Mouse (Mus musculus) heart, embryonic 13.5 days (tissue): Measurements from ENCODE around the gene Pqbp1. TPM values are rescaled to one million over a fixed set of nuclear protein-coding genes. Genes with fewer than 3 reads are reported as not detected.
"Not testable (repeated sequence)": the region's sequence is repeated elsewhere in the genome, so short reads cannot be mapped to it uniquely, and the experiment has no call there.

Experiments
- ATAC-seq: fragments of 200-750 bp; cut with Nextera tagmentation; 2 replicates; pipeline ENCODE4 v1.8.0; 2017; ENCODE audit warnings: moderate TSS enrichment; ENCODE audit not compliant: insufficient number of reproducible peaks, low FRiP score, low TSS enrichment; ENCODE audit errors: extremely low read depth
- H3K27ac ChIP-seq: fragments of 300-500 bp; sonication (generic); replicated peaks from 2 replicates; pipeline ENCODE4 v1.5.1; 2015; ENCODE audit warnings: moderate library complexity, mild to moderate bottlenecking, inconsistent platforms
- H3K27me3 ChIP-seq: fragments of 300-500 bp; sonication (generic); replicated peaks from 2 replicates; pipeline ENCODE4 v1.6.1; 2015; ENCODE audit warnings: mild to moderate bottlenecking, inconsistent platforms
- H3K36me3 ChIP-seq: fragments of 300-500 bp; sonication (generic); 2 replicates; pipeline ENCODE4 v1.6.1; 2015; ENCODE audit warnings: mild to moderate bottlenecking, inconsistent platforms
- H3K4me1 ChIP-seq: fragments of 300-500 bp; sonication (generic); 2 replicates; pipeline ENCODE4 v1.6.1; 2015; ENCODE audit warnings: inconsistent platforms
- H3K4me2 ChIP-seq: fragments of 300-500 bp; sonication (generic); 2 replicates; pipeline ENCODE4 v1.6.1; 2015; ENCODE audit warnings: inconsistent platforms, mild to moderate bottlenecking, moderate library complexity
- H3K4me3 ChIP-seq: fragments of 300-500 bp; sonication (generic); 2 replicates; pipeline ENCODE4 v1.5.1; 2015; ENCODE audit warnings: moderate library complexity, mild to moderate bottlenecking, inconsistent platforms
- H3K9ac ChIP-seq: fragments of 300-500 bp; sonication (generic); 2 replicates; pipeline ENCODE4 v1.6.1; 2015; ENCODE audit warnings: inconsistent platforms, mild to moderate bottlenecking, moderate library complexity
- H3K9me3 ChIP-seq: fragments of 300-500 bp; sonication (generic); 2 replicates; pipeline ENCODE4 v1.6.1; 2016; ENCODE audit warnings: inconsistent platforms
- WGBS: fragments of 180-500 bp; shearing (Covaris S2); methylation state at CpG from one replicate; pipeline ENCODE4 v1.1.7; 2015; ENCODE audit warnings: mixed read lengths; 5-methylcytosine and 5-hydroxymethylcytosine counted together
- polyA plus RNA-seq: library from polyadenylated mRNA; unstranded; fragments of >200 nt; fragmentation: Nextera tagmentation; extraction: Ambion mirVana; gene quantifications from 2 replicates; pipeline ENCODE4 v1.2.1, GENCODE M21; 2015

The Pqbp1 gene
- polyA plus RNA-seq, 1 experiment from 2014 or later = 79.0 TPM

GRCm38 (mm10) chrX:7919601-7920383, 20.7 kb upstream of the Pqbp1 start, which contains the start of gene Pcsk1n:
Gene Pcsk1n, plus strand, starts transcription at chrX:7919822.
- ATAC-seq = no peak
- 6% methylated on average over 23 of the region's 40 CpGs for WGBS
- no peak within 1 kb of the TSS for H3K9ac ChIP-seq
- H3K36me3 ChIP-seq = no peaks in the 10 kb centered on the region
- H3K4me1 ChIP-seq = 0 out of 2 replicates have a peak, but pooled peaks cover 11% of the 10 kb centered on the region
- H3K27me3 ChIP-seq = peaks cover 66% of the 10 kb centered on the region
- no peaks in the 10 kb centered on the region for H3K9me3 ChIP-seq
- peak within 1 kb of the TSS; percentile 55 for H3K4me2 ChIP-seq
- H3K4me3 ChIP-seq = peak within 1 kb of the TSS; percentile 31; the same call in 1 of the 2 replicates
- H3K27ac ChIP-seq = no peak within 1 kb of the TSS

- not testable (repeated sequence) for H3K27ac ChIP-seq, H3K4me2 ChIP-seq, H3K9ac ChIP-seq, ATAC-seq, H3K9me3 ChIP-seq, H3K4me3 ChIP-seq, H3K36me3 ChIP-seq
- 65% methylated on average over 6 of the region's 6 CpGs for WGBS
- Histone ChIP-seq H3K4me1 (0 out of 2 replicates have a peak, but pooled peaks cover 11% of the 10 kb centered on the region), H3K27me3 (peaks cover 48% of the 10 kb centered on the region)
Measured at GRCm38 (mm10) chrX:7917960-7918359, 18.9 kb upstream of the Pqbp1 start.

GRCm38 (mm10) chrX:7915669-7916068, 16.6 kb upstream of the Pqbp1 start:
- not testable (repeated sequence) for H3K4me3 ChIP-seq, H3K4me1 ChIP-seq, H3K36me3 ChIP-seq, H3K9me3 ChIP-seq, ATAC-seq, H3K4me2 ChIP-seq, H3K9ac ChIP-seq, H3K27ac ChIP-seq
- 8% methylated on average over 3 of the region's 3 CpGs for WGBS
- H3K27me3 ChIP-seq = peaks cover 25% of the 10 kb centered on the region

DNA sequence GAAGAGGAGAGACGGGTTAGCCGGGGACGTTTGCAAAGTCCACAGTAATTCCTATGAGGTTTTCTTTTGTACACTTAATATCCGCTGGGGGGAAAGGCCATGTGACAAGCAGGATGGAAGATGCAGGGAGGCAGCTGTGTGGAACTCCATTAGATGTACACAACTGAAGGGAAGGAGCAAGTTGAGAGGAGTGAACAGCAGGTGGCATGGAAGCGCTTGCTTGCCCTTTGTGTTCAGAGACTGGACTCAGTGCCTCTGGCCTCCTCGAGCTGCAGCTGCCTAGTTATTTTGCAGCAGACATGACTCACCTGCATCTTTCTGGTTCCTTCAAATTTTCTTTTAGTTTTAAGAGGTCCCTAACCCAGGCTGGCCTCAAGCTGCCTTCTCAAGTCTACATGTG, 11.4 kb upstream of the Pqbp1 start:
- Histone ChIP-seq H3K27me3 (no peaks in the 10 kb centered on the region), H3K4me3 (no peak overlapping the region), H3K27ac (no peak overlapping the region), H3K4me2 (no peak overlapping the region), H3K9ac (no peak overlapping the region), H3K9me3 (no peaks in the 10 kb centered on the region), H3K4me1 (no peaks in the 10 kb centered on the region), H3K36me3 (peaks cover 12% of the 10 kb centered on the region)
- ATAC-seq = no peak
- 59% methylated on average over 6 of the region's 6 CpGs for WGBS

- H3K4me3 ChIP-seq, H3K4me2 ChIP-seq, H3K27me3 ChIP-seq, H3K9ac ChIP-seq, H3K27ac ChIP-seq, H3K4me1 ChIP-seq, ATAC-seq, H3K9me3 ChIP-seq: not testable (repeated sequence)
- WGBS = 78% methylated on average over 4 of the region's 4 CpGs
- peaks cover 12% of the 10 kb centered on the region for H3K36me3 ChIP-seq
Measured at GRCm38 (mm10) chrX:7909242-7909641, 10.2 kb upstream of the Pqbp1 start, which contains the start of gene Gm10490. Gene Gm10490, plus strand, starts transcription at chrX:7909542.

GRCm38 (mm10) chrX:7907735-7908134, 8.7 kb upstream of the Pqbp1 start, which contains the start of gene Gm10491:
Gene Gm10491, minus strand, starts transcription at chrX:7907835.
- Histone ChIP-seq H3K9me3 (no peaks in the 10 kb centered on the region), H3K27ac (no peak within 1 kb of the TSS), H3K27me3 (no peaks in the 10 kb centered on the region), H3K4me2 (no peak within 1 kb of the TSS), H3K9ac (no peak within 1 kb of the TSS), H3K4me3 (no peak within 1 kb of the TSS), H3K36me3 (peaks cover 18% of the 10 kb centered on the region), H3K4me1 (no peaks in the 10 kb centered on the region)
- no peak for ATAC-seq
- WGBS = 83% methylated on average over 5 of the region's 5 CpGs

DNA sequence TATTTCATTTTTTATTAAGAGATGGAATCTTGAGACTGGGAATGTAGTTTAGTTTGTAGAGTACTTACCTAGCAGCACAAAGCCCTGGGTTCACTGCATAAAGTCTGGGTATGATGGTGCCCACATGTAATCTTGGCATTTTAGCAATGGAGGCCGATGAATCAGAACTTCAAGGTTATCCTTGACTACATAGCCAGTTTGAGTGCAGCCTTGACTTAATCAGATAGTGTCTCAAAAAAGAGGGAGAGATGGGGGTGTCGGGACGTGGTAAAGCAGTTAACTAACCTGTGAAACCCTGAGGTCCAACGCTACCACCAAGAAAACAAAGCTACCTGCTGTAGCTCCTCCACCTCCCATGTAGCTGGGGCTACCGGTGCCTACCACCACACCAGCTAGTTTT, 5.4 kb upstream of the Pqbp1 start:
- H3K27me3 ChIP-seq = no peaks in the 10 kb centered on the region
- H3K4me2 ChIP-seq = no peak overlapping the region
- H3K27ac ChIP-seq = no peak overlapping the region
- H3K4me1 ChIP-seq = peaks cover 4% of the 10 kb centered on the region; the same call in 1 of the 2 replicates
- ATAC-seq = no peak
- 85% methylated on average over 5 of the region's 5 CpGs for WGBS
- H3K4me3 ChIP-seq = no peak overlapping the region
- peaks cover 18% of the 10 kb centered on the region for H3K36me3 ChIP-seq
- H3K9me3 ChIP-seq = no peaks in the 10 kb centered on the region
- H3K9ac ChIP-seq = no peak overlapping the region

- H3K4me1 ChIP-seq = peaks cover 10% of the 10 kb centered on the region
- 23% methylated on average over 13 of the region's 13 CpGs for WGBS
- peak overlapping the region; percentile 67 for H3K4me3 ChIP-seq
- no peak for ATAC-seq
- H3K9ac ChIP-seq = peak overlapping the region; percentile 80
- H3K27me3 ChIP-seq = no peaks in the 10 kb centered on the region
- H3K36me3 ChIP-seq = peaks cover 30% of the 10 kb centered on the region
- peak overlapping the region; percentile 71 for H3K4me2 ChIP-seq
- no peaks in the 10 kb centered on the region for H3K9me3 ChIP-seq
- H3K27ac ChIP-seq = no peak overlapping the region
Measured at GRCm38 (mm10) chrX:7898211-7898610, 858 bp downstream of the Pqbp1 start.

DNA sequence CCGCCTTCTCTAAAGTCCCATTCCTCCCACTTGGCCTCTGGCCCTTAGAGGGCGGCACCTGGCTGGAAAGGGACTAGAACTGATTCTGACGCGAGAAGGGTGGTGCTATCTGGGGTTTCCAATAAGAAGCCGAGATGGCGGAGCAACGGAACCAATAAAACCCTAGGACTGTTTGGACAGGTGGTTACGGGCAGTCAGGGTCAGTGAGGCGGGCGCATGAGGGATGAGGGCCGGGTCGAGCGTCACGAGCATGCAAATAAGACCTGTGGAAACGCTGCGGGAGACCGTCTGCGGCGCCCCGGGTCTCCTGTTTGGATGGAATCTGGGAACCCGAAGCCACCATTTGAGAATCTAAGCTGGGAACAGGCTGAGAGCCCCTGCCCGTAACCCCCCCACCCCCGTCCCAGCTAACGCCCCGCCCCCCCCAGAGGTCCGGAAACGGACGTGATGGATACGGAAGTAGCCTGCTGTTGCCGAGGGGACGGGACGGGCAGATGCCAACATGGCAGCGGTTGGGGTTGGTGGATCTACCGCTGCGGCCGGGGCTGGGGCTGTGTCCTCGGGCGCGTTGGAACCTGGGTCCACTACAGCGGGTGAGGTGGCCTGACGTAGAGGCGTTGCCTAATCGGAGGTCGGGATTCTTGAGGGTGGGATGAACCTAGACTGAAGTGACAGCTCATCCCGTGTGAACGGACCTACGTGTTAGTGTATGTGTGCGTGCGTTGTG, 15.1 kb downstream of the Pqbp1 start, which contains the start of gene Slc35a2:
Slc35a2 (plus strand) TSS at position 188 of the 727 bp plus-strand sequence.
- H3K27ac ChIP-seq = peak within 1 kb of the TSS; percentile 87
- H3K4me1 ChIP-seq = peaks cover 12% of the 10 kb centered on the region
- no peaks in the 10 kb centered on the region for H3K9me3 ChIP-seq
- peak within 1 kb of the TSS; percentile 72 for H3K4me2 ChIP-seq
- peak; percentile 85 for ATAC-seq
- H3K36me3 ChIP-seq = peaks cover 9% of the 10 kb centered on the region; the same call in 1 of the 2 replicates
- peak within 1 kb of the TSS; percentile 77 for H3K9ac ChIP-seq
- WGBS = 6% methylated on average over 49 of the region's 49 CpGs
- peak within 1 kb of the TSS; percentile 65 for H3K4me3 ChIP-seq
- H3K27me3 ChIP-seq = no peaks in the 10 kb centered on the region

DNA sequence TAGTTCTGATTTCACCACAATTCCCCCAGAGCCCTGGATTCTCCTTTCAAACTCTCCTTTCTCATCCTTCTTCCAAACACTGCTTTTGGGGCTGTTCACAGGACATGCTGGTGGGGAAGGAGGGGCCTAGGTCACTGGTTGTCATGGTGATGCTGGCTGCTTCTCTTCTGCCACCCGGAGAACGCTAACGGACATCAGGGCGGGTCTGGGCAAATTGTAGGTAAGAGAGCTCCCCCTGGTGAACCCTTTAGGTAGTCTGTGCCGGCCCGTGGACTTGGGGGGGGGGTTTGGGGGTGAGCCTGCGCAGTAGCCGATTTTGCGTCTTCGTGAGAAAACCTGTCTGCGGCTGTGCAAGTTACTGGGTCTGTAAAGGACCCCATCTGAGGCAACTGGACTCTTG, 19.2 kb downstream of the Pqbp1 start:
- H3K4me3 ChIP-seq = peak overlapping the region; percentile 23; the same call in 1 of the 2 replicates
- WGBS = 5% methylated on average over 11 of the region's 11 CpGs
- no peak overlapping the region for H3K27ac ChIP-seq
- 0 out of 2 replicates have a peak overlapping the region, but pooled peaks have one; percentile 19 for H3K9ac ChIP-seq
- H3K4me1 ChIP-seq = peaks cover 15% of the 10 kb centered on the region
- no peaks in the 10 kb centered on the region for H3K9me3 ChIP-seq
- no peaks in the 10 kb centered on the region for H3K27me3 ChIP-seq
- no peak for ATAC-seq
- H3K36me3 ChIP-seq = peaks cover 12% of the 10 kb centered on the region; the same call in 1 of the 2 replicates
- peak overlapping the region; percentile 81 for H3K4me2 ChIP-seq

DNA sequence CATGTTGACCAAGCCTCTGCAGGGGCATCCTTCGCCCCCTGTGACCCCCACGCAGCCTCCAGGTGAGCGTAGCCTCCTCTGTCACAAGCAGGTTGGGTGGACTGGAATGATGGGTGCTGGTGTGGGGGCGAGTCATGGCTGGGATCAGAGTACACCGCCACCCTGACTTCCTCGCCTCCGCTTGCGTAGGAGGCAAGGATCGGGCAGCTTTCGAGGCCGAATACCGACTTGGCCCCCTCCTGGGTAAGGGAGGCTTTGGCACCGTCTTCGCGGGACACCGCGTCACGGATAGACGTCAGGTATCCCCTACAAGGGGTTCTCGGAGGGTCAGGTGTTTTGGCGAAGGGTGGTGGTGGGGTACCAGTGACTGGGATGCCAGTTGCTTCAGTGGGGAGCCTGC, 20.6 kb downstream of the Pqbp1 start:
- 13% methylated on average over 21 of the region's 21 CpGs for WGBS
- Histone ChIP-seq H3K9ac (peak overlapping the region; percentile 75), H3K27ac (no peak overlapping the region), H3K36me3 (peaks cover 24% of the 10 kb centered on the region), H3K9me3 (no peaks in the 10 kb centered on the region), H3K4me3 (peak overlapping the region; percentile 54), H3K4me2 (peak overlapping the region; percentile 81), H3K27me3 (no peaks in the 10 kb centered on the region), H3K4me1 (peaks cover 13% of the 10 kb centered on the region; the same call in 1 of the 2 replicates)
- ATAC-seq = 0 out of 2 replicates have a peak, but pooled peaks have one; percentile 51
